Mouse (Mus musculus) liver, postnatal 0 days (tissue): Measurements from ENCODE around the gene Oxct2a.

Source experiments
- CTCF ChIP-seq: sonication (generic); IDR thresholded peaks from 2 replicates; pipeline ENCODE4 v1.5.1; 2016; ENCODE audit warnings: antibody characterized with exemption, low read depth
- EP300 ChIP-seq: IDR thresholded peaks from 2 replicates; pipeline ENCODE4 v1.6.1; 2016; ENCODE audit warnings: antibody characterized with exemption, low read depth, mild to moderate bottlenecking

DNA sequence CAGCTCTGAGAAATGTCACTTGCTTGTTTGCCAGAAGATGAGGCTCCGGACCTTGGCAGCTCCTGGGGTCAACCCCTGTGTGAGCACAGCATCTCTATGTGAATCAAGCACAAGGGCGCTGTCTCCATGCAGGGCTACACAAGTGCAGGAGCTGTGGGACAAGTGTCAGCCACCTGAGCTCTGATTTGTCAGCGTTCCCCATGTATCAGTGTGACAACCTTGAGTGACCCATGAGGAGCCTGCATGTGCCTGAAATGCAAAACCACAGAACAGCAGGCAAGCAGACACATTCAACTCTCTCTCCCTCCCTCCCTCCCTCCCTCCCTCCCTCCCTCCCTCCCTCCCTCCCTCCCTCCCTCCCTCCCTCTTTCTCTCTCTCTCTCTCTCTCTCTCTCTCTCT lies 4.2 kb upstream of the Oxct2a start:
- TF ChIP-seq CTCF = no peak
- no peak for TF ChIP-seq EP300
